Mouse (Mus musculus): ENCODE measurements around the gene Kantr.
"Not testable (repeated sequence)": the region's sequence is repeated elsewhere in the genome, so short reads cannot be mapped to it uniquely, and the experiment has no call there.

Gene Kantr

GRCm38 (mm10) chrX:152307371-152307770 is 19.9 kb downstream of the Kantr start:
- in situ Hi-C loops (cut with MboI; ENCODE audit: low pct_unique_long_range_greater_than_20kb in 1 of 2, low sequenced_read_pairs in 2 of 2, unreplicated experiment in 1 of 2): loop anchor here (5.0 to 10.0 kb wide), 2 partner anchors 63 to 65 kb away; no protein-coding TSS in a partner anchor

- in situ Hi-C loops (cut with MboI; ENCODE audit: low pct_unique_long_range_greater_than_20kb in 1 of 2, low sequenced_read_pairs in 2 of 2, unreplicated experiment in 1 of 2): loop anchor here (5.0 to 10.0 kb wide), 2 partner anchors 61 to 64 kb away; no protein-coding TSS in a partner anchor
Measured at GRCm38 (mm10) chrX:152306224-152306623, 21.1 kb downstream of the Kantr start.

- in situ Hi-C loops (cut with MboI; ENCODE audit: low pct_unique_long_range_greater_than_20kb in 1 of 2, low sequenced_read_pairs in 2 of 2, unreplicated experiment in 1 of 2): not testable (repeated sequence)
Measured at GRCm38 (mm10) chrX:152287026-152287425, 40.3 kb downstream of the Kantr start.

- in situ Hi-C loops (cut with MboI; ENCODE audit: low pct_unique_long_range_greater_than_20kb in 1 of 2, low sequenced_read_pairs in 2 of 2, unreplicated experiment in 1 of 2): no loop called here
Measured at GRCm38 (mm10) chrX:152284746-152285145, 42.5 kb downstream of the Kantr start.

GRCm38 (mm10) chrX:152279384-152279783 is 47.9 kb downstream of the Kantr start:
- in situ Hi-C loops (cut with MboI; ENCODE audit: low pct_unique_long_range_greater_than_20kb in 1 of 2, low sequenced_read_pairs in 2 of 2, unreplicated experiment in 1 of 2): no loop called here

GRCm38 (mm10) chrX:152271189-152271588 is 56.1 kb downstream of the Kantr start:
- in situ Hi-C loops (cut with MboI; ENCODE audit: low pct_unique_long_range_greater_than_20kb in 1 of 2, low sequenced_read_pairs in 2 of 2, unreplicated experiment in 1 of 2): no loop called here

All from mouse embryonic stem cell (cell line).